Mouse (Mus musculus): Measurements from ENCODE around the gene Pigm. TPM values are rescaled to one million over a fixed set of nuclear protein-coding genes. Genes with fewer than 3 reads are reported as not detected.
A peak's percentile ranks its signal among the peaks of the same experiment; 100 is the strongest.

The Pigm gene
- total and polyA plus RNA-seq, 2 experiments from 2014 or later: 2.7 to 14.7 TPM

GRCm38 (mm10) chr1:172329616-172330015, 46.7 kb upstream of the Pigm start:
- 69% methylated on average over 6 of the region's 6 CpGs for WGBS
- Histone ChIP-seq H3K27ac (peak overlapping the region; percentile 54; the same call in 1 of the 2 replicates), H3K36me3 (ENCODE audit: insufficient read depth, low read length) (no peaks in the 10 kb centered on the region), H3K27me3 (ENCODE audit: insufficient read depth, low read length) (no peaks in the 10 kb centered on the region), H3K9me3 (ENCODE audit: low read length) (no peaks in the 10 kb centered on the region), H3K4me1 (ENCODE audit: insufficient read depth, low read length) (peaks cover 8% of the 10 kb centered on the region), H3K9ac (replicated peaks; ENCODE audit: low read length) (no peak overlapping the region), H3K4me2 (ENCODE audit: low read depth, low read length) (peak overlapping the region; percentile 59), H3K4me3 (ENCODE audit: low read length) (no peak overlapping the region; the same call in 1 of the 2 replicates)
- no peak for TF ChIP-seq CTCF (IDR thresholded peaks at IDR 0.05; ENCODE audit: low read depth)
- ATAC-seq (peak; percentile 1; the same call in 1 of the 2 replicates), DNase-seq (ENCODE audit: low spot score) (no peak)

- H3K4me1 ChIP-seq (ENCODE audit: insufficient read depth, low read length): peaks cover 5% of the 10 kb centered on the region
- no peaks in the 10 kb centered on the region for H3K9me3 ChIP-seq (ENCODE audit: low read length)
- H3K27me3 ChIP-seq (ENCODE audit: insufficient read depth, low read length): no peaks in the 10 kb centered on the region
- no peak for TF ChIP-seq CTCF (IDR thresholded peaks at IDR 0.05; ENCODE audit: low read depth)
- ATAC-seq (no peak), DNase-seq (ENCODE audit: low spot score) (no peak)
- H3K27ac ChIP-seq: no peak overlapping the region
- H3K4me2 ChIP-seq (ENCODE audit: low read depth, low read length): no peak overlapping the region
- WGBS: 49% methylated on average over 8 of the region's 8 CpGs
- no peak overlapping the region for H3K4me3 ChIP-seq (ENCODE audit: low read length)
- no peaks in the 10 kb centered on the region for H3K36me3 ChIP-seq (ENCODE audit: insufficient read depth, low read length)
- no peak overlapping the region for H3K9ac ChIP-seq (replicated peaks; ENCODE audit: low read length)
These were observed 44.9 kb upstream of the Pigm start for GRCm38 (mm10) chr1:172331422-172331947.

- WGBS: 90% methylated on average over 2 of the region's 2 CpGs
- Histone ChIP-seq H3K4me2 (ENCODE audit: low read depth, low read length) (no peak overlapping the region), H3K9me3 (ENCODE audit: low read length) (no peaks in the 10 kb centered on the region), H3K4me3 (ENCODE audit: low read length) (no peak overlapping the region), H3K9ac (replicated peaks; ENCODE audit: low read length) (no peak overlapping the region), H3K4me1 (ENCODE audit: insufficient read depth, low read length) (peaks cover 5% of the 10 kb centered on the region), H3K27ac (no peak overlapping the region), H3K36me3 (ENCODE audit: insufficient read depth, low read length) (no peaks in the 10 kb centered on the region), H3K27me3 (ENCODE audit: insufficient read depth, low read length) (no peaks in the 10 kb centered on the region)
- ATAC-seq (no peak), DNase-seq (ENCODE audit: low spot score) (no peak)
- TF ChIP-seq CTCF (IDR thresholded peaks at IDR 0.05; ENCODE audit: low read depth): no peak
These were observed 43.4 kb upstream of the Pigm start for GRCm38 (mm10) chr1:172332925-172333324.

- no peak for DNase-seq (ENCODE audit: low spot score)
- Histone ChIP-seq H3K4me1 (ENCODE audit: insufficient read depth, low read length) (peaks cover 5% of the 10 kb centered on the region), H3K36me3 (ENCODE audit: insufficient read depth, low read length) (no peaks in the 10 kb centered on the region), H3K4me3 (ENCODE audit: low read length) (no peak overlapping the region), H3K4me2 (ENCODE audit: low read depth, low read length) (no peak overlapping the region), H3K27me3 (ENCODE audit: insufficient read depth, low read length) (no peaks in the 10 kb centered on the region), H3K27ac (no peak overlapping the region), H3K9ac (replicated peaks; ENCODE audit: low read length) (no peak overlapping the region), H3K9me3 (ENCODE audit: low read length) (no peaks in the 10 kb centered on the region)
- TF ChIP-seq CTCF (IDR thresholded peaks at IDR 0.05; ENCODE audit: low read depth): peak; percentile 76
- ATAC-seq: peak; percentile 46; the same call in 1 of the 2 replicates
- WGBS: 16% methylated on average over 3 of the region's 3 CpGs
These were observed 42.8 kb upstream of the Pigm start for GRCm38 (mm10) chr1:172333512-172333911.

- Histone ChIP-seq H3K9ac (replicated peaks; ENCODE audit: low read length) (no peak overlapping the region), H3K4me3 (ENCODE audit: low read length) (no peak overlapping the region), H3K27ac (no peak overlapping the region), H3K4me2 (ENCODE audit: low read depth, low read length) (no peak overlapping the region), H3K9me3 (ENCODE audit: low read length) (no peaks in the 10 kb centered on the region), H3K4me1 (ENCODE audit: insufficient read depth, low read length) (peaks cover 8% of the 10 kb centered on the region; the same call in 1 of the 2 replicates), H3K27me3 (ENCODE audit: insufficient read depth, low read length) (peaks cover 6% of the 10 kb centered on the region; the same call in 1 of the 2 replicates), H3K36me3 (ENCODE audit: insufficient read depth, low read length) (no peaks in the 10 kb centered on the region)
- DNase-seq (ENCODE audit: low spot score) (no peak), ATAC-seq (no peak)
- WGBS: 78% methylated on average over 15 of the region's 15 CpGs
- no peak for TF ChIP-seq CTCF (IDR thresholded peaks at IDR 0.05; ENCODE audit: low read depth)
These were observed 40.5 kb upstream of the Pigm start for GRCm38 (mm10) chr1:172335804-172336203.

- no peak overlapping the region for H3K4me3 ChIP-seq (ENCODE audit: low read length)
- 22% methylated on average over 2 of the region's 2 CpGs for WGBS
- no peak overlapping the region for H3K27ac ChIP-seq
- DNase-seq (ENCODE audit: low spot score): no peak
- peaks cover 8% of the 10 kb centered on the region for H3K4me1 ChIP-seq (ENCODE audit: insufficient read depth, low read length)
- peaks cover 6% of the 10 kb centered on the region; the same call in 1 of the 2 replicates for H3K27me3 ChIP-seq (ENCODE audit: insufficient read depth, low read length)
- no peak overlapping the region for H3K9ac ChIP-seq (replicated peaks; ENCODE audit: low read length)
- no peak for TF ChIP-seq CTCF (IDR thresholded peaks at IDR 0.05; ENCODE audit: low read depth)
- no peaks in the 10 kb centered on the region for H3K36me3 ChIP-seq (ENCODE audit: insufficient read depth, low read length)
- ATAC-seq: no peak
- no peak overlapping the region for H3K4me2 ChIP-seq (ENCODE audit: low read depth, low read length)
- H3K9me3 ChIP-seq (ENCODE audit: low read length): no peaks in the 10 kb centered on the region
These were observed 38.7 kb upstream of the Pigm start for GRCm38 (mm10) chr1:172337411-172338185.
